Mouse (Mus musculus): Measurements from ENCODE around the gene Ptprs.

The Ptprs gene

GRCm38 (mm10) chr17:56418304-56418703, 58.0 kb downstream of the Ptprs start:
- DNase-seq: no peak

GRCm38 (mm10) chr17:56414785-56415184, 61.5 kb downstream of the Ptprs start:
- DNase-seq: no peak

DNA sequence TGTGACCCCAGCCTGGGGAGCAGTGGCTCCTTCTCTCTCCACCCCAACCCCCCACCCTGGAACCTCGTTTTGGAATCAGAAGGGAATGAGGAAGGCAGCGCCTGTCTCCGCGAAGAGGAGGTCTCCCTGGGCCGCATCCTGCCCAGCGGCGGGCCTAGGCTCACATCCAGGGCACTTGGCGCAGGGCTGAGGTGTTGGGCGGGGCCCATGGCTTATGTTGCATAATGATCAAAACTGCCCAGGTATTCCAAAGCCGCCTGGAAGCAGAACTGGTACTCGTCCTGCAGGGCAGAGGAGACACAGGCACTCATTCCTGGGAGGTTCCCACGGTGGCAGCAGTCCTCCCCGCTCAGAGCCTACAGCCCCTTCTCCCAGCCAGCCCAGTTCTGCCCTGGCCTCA, 63.2 kb downstream of the Ptprs start:
- no peak for DNase-seq

DNA sequence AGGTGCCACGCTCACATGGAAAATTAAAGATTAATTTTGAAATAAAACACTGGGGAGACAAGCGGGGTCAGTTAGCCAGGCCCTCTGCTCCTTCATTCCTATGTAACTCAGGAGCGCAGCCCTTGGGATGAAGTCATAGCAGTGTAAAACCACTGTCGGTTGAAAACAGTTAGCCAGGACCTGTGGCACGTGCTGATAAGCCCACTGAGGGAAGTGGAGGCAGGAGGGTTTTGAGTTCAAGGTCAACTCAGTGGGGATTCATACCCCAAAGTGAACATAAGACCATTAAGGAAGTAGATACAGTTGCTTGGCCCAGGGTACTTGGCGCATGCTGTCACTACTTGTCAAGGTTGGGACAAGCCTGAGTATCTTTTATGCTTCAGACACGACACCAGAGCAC, 64.8 kb downstream of the Ptprs start:
- no peak for DNase-seq

GRCm38 (mm10) chr17:56409759-56410158, 66.5 kb downstream of the Ptprs start:
- DNase-seq: no peak

DNA sequence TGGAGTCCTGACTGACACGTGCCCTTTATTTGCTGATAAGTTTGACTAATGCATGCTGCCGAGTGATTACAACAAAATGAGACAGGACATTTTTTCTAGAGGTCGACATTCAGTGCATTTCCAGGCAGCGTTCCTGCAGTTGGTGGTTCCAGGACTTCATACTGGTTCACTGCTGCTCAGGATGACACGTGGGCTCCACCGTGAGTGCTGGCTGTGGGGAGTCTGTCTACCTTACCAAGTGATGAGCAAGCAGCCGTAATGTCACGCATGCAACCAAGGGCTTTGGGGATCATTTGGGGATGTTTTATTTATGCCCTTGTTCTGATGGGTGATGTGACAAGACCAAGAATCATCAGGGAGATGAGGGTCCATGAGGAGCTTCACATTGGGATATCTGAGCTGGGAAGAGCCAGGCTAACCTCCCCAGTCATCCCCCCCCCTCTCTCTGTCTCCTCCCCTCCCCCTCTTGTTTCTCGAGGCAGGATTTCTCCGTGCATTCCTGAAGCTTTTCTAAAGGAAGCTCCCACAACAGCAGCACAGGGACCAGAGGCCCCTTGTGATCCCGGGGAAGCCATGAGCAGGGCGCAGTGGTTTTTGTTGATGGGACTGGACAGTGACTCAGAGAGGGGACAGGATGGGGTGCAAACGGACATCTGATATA, 67.2 kb downstream of the Ptprs start:
- DNase-seq: no peak

- DNase-seq: no peak
These were observed 68.9 kb downstream of the Ptprs start for GRCm38 (mm10) chr17:56407379-56407778.

- DNase-seq: no peak
These were observed 69.4 kb downstream of the Ptprs start for GRCm38 (mm10) chr17:56406878-56407277.

- DNase-seq: no peak
These were observed 70.1 kb downstream of the Ptprs start for GRCm38 (mm10) chr17:56405856-56406840.

DNA sequence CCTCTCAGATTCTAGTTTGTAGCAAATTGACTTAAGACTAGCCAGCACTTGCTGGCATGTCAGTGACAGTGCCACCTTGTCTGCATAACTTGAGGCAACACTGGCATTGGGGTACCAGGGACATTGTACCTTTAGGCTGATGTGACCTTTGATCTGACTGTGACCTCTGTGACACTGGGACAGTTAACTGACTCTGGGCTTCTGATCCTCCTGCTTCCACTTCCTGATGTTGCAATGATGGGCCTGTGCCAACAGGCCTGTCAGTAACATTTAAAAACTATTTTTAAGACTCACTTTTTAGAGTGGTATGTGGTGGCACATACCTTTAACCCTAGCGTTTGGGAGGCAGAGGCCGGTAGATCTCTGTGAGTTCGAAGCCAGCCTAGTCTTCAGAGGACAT, 70.9 kb downstream of the Ptprs start:
- DNase-seq: no peak

DNA sequence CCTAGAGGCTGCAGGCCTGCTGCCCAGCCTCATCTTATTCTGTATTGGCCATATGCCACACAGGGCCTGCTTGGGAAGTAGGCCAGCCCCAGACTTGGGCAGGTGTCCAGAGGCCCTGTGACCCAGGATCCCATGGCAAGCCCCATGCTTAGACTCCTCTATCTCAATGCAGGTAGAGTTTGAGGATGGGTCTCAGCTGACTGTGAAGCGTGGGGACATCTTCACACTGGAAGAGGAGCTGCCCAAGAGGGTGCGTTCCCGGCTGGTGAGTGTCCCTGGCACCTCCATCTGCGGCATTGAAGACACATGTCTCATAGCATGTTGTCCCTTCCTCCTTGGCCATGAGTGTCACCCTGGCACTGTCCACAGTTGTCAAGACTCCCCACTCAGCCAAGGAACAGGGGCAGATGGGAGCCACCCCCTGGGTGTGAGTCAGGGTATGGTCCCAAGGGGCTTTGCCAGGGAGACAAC, 75.2 kb downstream of the Ptprs start:
- DNase-seq: no peak

GRCm38 (mm10) chr17:56400221-56400620, 76.1 kb downstream of the Ptprs start:
- DNase-seq: no peak

DNA sequence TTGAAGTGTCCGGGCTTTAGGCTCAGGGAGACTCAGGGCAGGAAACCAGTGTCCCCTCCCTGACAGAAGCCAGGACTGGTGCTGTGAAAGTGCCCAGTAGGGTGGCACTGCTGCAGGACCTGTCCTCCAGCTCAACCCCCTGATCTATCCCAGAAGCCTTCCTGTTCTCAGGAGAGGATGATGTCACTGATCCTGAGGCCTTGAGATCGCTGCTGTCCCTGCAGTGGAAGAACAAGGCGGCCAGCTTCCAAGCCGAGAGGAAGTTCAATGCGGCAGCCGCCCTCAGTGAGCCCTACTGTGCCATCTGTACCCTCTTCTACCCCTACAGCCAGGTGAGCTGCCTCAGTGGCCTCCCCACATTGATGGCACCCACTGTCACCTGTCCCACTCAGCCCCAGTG, 80.2 kb downstream of the Ptprs start:
- no peak for DNase-seq

DNA sequence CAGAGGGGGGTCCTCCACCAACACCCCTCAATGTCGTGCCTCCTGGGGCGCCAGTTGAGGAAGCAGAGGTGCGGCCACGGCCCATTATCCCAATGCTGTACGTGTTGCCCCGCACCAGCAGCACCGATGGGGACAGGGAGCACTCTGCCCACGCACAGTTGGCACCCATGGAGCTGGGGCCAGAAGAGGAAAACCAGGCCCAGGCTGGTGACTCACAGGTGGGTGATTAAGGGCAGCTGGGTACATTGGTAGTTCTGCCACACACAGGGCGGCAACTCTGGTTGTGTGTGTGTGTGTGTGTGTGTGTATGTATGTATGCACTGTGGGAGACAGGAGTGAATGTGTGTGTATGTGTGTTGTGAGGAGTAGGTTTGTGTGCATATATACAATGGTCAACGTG, 82.4 kb downstream of the Ptprs start:
- DNase-seq: no peak

GRCm38 (mm10) chr17:56393238-56393637, 83.0 kb downstream of the Ptprs start:
- DNase-seq: no peak

DNA sequence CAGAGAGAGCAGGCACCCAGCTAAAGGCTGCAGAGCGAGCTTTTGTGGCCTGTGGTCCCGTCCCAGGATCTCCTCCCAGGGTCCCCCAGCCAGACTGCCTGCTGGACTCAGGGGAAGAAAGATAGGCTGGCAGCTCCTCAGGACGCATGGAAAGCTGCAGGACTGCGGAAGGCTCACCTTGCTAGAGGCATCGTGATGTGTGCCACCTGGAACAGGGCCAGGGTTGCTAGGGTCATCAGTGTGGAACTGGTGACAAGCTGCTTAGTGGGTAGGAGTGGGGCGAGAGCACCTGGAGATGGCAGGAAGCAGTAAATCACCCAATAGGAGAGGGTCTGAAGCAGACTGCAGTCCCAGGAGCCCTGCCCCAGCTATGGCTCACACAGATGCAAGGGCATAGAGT, 88.7 kb downstream of the Ptprs start:
- DNase-seq: no peak

DNA sequence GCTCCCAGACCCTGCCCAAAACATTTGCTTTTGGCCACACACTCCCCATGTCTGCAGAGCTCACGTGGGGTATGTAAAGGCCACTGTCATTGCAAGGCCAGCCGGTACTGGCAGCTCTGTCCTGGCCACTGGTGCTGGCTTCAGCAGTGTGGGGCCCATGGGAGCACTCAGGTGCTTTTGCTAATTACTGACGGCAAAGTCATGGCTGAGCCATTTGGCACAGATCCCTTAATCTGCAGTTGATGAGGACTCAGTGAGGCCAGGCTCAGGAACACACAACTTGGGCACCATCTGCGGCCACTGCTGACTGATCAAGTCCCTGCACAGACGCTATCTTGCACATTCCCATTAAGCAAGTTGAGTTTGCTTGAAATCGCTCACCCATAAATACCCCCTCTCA, 91.4 kb downstream of the Ptprs start:
- DNase-seq: no peak

DNA sequence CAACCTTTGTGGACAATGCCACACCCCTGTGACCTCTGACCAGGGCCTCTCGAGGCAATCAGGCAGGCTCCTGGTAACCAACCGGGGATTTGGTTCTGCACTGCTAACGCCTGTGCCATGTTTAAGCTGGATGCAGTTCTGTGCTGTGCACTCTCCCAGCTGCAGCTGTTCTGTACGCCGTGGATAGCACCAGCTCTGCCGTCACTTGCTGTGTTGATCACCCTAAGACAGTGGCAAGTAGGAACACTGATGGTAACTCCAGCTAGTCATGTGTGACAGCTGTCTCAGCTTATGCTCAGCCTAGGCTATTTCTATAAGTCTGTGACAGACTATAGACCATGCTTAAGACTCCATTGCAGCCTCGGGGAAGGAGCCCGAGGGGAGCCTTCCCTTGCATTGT, 93.3 kb downstream of the Ptprs start:
- no peak for DNase-seq

- DNase-seq: no peak
These were observed 95.1 kb downstream of the Ptprs start for GRCm38 (mm10) chr17:56381183-56381582.

DNA sequence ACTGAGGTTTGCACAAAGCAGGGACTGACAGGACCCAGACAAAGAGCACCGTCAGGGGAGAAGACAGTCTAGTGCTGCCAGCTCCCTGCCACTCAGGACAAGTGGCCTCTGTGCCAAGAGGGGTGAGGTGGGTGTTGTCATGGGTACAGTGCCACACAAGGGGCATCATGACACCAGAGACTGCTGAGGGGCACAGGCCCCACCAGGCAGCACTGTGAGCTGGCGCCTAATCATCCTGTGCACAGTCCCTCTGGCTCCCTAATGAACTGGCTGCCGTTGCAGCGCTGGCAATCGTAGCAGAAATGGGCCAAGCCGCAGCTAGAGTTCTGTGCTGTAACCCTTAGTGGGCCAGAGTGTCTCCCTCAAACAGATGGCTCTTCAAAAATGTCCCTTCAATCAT, 96.0 kb downstream of the Ptprs start:
- no peak for DNase-seq

- DNase-seq: no peak
These were observed 96.9 kb downstream of the Ptprs start for GRCm38 (mm10) chr17:56379281-56379834.

DNA sequence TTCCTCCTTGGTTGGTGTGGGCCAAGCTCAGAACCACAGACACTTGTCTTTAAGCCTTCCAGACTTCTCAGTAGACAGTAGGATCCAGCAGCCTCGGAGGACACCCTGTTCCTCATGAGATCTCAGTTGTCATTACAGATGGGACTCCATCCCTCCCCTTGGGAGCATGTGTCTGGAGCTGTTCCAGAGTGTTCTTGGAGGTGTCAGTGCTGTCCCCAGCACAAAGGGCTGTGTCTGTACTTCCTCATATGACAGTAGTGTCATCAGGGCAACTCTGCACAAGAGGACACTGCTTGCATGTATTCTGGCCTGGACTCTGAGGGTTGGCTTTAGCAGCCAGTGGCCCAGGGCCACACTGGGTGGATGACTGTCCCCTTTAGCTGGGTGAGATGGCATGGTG, 101.4 kb downstream of the Ptprs start:
- no peak for DNase-seq

- no peak for DNase-seq
These were observed 102.9 kb downstream of the Ptprs start for GRCm38 (mm10) chr17:56373136-56374034.
